Mouse (Mus musculus) heart, adult 11 months (tissue): ENCODE measurements around the gene Anapc11.

Experiments used
- DNase-seq: peaks from one replicate; pipeline ENCODE4 v3.0.0; 2022

Gene Anapc11

DNA sequence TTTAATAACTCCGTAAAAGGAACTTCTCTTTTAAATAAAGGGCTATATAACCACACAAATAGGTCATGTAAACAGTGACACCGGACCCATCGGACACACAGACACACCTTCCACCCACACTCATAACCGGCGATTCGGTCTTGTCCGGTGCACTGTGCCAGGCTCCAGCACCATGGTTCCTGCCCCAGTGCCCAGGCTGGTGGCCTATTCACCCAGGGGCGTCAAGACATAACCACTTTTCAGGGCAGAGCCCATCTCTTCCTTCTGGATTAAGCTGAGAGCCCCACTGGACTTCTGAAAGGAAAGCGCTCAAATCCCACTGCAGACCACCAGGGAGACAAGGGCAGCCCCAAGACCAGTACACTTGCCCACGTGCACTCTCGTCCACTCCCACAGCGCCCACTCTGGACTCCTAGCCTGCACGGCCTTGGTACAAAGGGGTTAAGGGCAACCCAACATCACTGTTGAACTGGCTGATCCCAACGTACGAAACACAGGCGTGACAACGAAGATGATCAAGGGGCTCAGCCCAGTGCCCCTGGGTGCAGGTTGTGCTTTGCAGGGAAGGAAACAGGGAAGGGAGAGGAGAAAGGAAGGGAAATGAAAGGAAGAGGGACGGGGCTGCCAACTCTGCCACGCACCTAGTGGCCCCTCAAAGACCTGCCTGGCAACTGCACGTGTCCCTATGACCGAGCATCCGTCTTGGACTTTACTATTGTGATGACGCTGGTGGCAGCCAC lies 30.6 kb downstream of the Anapc11 start:
- peak; percentile 92 for DNase-seq

DNA sequence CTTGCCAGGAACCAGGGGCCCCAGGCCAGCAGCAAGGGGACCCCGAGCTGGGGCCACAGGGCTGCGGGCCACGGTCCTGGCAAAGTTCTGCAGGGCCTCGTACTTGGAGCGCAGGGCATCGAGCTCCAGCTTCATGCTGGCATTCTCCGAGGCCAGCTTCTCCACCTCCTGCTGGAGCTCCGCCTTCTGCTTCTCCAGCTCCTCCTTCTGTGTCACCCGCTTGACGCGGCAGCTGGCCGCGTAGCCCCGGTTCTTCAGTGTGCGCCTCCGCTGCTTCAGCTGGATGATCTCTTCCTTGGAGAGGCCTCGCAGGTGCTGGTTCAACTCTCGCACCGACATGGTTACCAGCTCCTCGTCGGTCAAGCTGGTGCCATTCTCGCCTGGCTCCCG lies 31.1 kb downstream of the Anapc11 start:
- DNase-seq, result peak; percentile 96

DNA sequence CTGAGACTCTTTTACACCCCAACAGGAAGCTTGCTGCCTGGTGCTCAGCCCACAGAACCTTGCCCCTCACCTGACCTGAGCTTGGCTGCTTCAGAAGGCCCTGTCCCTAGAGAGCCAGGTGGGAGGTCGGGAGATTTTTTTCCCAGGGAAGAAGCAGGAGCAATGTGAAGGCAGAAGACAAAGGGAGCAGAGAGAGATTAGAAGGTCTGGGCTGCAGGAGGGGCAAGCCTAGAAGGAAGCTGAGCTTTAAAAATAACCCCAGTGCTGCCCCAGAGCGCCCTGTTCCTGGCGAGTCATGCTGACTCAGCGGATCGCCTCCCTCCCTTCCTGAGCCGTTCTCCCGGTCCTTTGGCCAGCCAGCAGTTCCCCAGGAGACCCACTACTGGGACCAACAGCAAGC lies 31.7 kb downstream of the Anapc11 start:
- DNase-seq, result peak; percentile 98

DNA sequence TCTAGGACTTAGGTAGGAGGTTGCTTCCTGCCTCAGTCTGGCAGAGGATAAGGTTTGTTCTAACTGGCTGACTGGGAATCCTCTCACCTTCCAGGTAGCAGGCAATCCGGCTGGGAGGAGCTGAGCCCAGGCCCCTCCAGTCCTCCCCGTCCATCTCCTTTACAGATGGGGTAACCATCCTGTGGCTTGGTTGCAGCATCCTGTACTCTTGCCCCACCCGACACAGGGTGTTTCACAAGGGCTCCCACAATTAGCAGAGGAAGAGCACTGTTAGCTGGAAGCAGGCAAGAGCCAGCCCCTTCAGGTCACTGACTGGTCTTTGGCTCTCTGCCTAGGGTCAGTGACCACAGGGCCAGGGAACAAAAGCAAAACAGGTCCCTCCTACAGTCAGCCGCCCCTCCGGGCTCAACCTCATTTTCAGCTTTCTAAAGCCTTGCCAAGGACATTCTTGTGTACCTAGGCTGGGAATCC lies 32.2 kb downstream of the Anapc11 start:
- peak; percentile 97 for DNase-seq

DNA sequence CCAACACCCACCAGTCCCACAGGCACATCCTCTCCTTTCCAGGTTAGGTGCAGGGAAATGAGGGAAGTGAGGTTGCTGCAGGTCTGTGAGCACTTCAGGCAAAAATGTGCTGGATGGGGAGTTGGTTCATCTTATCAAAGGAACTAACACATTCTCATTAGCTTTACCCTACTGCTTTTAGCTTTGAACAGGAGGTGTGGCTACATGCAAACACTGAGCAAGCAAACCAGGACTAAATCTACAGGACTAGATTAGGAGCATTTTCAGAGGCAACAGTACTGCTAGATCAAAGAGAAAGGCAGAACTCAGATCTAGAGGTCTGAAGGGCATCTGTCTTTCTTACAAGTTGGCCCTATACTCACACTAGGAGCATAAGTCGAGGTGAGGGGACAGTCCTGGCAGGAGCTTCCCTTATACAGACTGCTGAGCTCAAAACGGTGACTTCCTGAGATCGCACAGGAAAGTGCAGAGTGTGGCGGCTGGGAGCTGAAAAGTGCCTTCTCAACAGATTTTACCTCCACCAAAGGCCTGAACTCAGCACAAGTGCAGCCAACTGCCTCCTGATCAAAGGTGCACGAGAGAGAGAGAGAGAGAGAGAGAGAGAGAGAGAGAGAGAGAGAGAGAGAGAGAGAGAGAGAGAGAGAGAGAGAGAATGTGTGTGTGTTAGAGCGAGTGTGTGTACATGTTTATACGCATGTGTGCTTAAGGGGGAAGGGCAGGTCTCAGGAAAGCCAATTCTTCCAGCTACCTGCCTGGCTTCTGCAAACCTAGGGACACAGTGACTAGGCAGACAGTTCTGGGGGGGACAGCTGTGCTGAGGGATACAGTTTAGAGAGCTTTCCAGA lies 32.9 kb downstream of the Anapc11 start:
- DNase-seq, result peak; percentile 85

DNA sequence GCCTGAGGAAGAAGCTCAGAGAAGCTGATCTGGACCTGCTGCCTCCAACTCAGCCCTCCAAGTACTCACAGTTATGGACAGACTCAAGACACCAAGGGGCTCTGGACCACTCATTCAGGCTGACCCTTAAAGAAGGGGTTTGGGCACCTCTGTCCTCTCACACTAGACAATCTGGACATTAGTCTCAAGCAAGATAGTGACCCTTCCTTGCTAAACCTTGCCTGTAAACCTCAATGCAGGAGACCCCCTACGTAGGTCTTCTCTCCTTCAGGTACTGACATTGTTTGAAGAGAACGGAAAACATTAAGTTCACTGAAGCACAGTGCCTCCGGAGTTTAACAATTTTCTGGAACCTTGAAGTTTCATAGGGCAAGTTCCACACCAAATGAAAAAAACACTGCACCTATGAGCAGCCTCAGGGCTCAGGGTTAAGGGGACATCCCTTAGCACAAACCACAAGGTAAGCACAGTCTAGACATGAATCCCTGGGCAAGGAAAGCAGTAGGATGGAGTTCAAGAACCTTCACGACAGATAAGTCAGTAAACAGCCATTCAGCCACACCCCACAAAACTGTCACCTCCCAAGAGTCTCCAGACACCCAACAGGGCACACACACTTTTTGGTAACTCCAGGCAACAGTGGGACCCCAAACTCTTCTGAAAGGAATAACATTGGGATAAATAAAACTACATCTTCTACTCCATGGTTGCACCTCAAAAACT lies 33.7 kb downstream of the Anapc11 start:
- DNase-seq, result peak; percentile 83

DNA sequence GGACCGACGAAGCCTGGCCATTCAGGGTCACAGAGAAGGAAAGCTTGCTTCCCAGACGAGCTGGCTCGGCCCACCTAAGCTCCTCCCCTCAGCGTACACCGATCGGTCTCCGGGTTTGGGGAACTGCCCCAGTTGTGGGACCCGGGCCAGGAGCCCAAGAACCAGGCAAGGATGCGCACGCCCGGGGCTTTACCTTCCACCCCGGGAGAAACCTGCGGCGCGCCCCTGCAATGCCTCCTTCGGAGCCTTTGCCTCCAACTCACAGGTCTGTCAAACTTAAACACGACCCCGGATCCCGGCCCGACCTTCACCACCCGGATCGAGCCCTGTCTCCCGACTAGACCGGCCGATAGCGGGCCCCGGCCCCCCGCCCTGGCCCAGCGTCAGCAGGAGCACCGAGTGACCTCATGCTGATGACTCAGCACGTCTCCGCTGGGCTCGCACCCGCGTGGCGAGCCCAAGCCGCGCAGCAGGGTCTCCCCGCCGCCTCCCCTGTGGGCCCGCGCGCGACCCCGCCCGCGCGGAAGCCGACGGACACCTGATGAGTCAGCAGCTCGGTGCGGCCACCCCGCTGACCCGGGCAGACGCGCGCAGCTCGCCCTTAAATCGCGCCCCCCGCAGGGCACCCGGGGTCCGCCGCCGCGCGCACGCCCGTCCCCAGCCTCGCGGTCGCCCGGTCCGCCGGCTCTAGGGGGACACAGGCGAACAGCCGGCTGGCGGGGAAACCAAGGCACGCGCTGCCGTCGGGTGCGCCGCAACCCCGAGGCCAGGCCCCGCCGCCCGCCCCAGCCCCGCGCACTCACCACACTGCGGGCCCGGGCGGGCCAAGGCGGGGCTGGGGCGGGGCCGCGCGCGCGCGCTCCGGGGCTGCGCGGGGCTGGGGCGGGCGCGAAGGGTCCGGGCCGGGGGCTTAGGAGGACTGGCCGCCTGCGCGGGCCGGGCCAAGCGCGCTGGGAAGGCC lies 34.6 kb downstream of the Anapc11 start:
- DNase-seq, result peak; percentile 98

DNA sequence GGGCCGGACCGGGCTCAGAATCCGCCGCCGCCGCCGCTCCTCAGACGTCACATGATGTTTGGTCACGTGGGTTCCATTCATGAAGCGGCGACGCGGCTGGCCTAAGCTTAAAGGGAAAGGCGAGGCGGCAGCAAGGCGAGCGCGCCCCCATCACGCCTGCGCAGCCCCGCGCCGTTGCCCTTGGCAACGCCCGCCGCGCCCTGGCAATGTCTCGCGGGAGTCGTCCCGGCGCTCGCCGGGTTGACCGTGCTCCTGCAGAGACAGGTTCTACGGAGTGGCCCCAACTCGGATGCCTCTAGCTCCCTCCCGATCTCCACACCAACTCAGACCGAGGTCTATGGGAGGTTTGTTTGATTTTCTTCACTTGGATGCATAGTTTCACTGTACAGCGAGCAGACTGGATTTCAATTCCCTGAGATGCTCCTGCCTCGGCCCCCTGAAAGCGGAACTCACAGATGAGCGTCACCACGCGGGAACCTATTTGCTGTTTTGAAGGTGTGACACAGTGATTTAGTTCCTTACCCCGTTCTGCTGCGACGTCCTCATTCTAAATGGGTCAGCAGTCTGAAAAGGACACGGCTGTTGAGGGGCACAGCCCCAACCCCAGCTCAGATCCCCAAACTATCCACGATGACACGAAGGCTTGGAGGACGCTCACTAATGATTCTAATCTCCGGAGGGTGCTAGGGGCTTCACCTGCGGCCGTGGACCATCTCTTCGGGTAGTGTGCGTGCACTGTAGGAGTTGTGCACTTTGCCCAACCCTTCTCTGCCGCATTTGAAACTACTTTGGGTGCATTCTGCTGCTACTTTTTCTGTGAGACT lies 35.5 kb downstream of the Anapc11 start, which contains the start of gene Mafg:
Gene Mafg, minus strand, starts transcription at position 81 of the 824 bp plus-strand sequence.
- DNase-seq, result peak; percentile 99

DNA sequence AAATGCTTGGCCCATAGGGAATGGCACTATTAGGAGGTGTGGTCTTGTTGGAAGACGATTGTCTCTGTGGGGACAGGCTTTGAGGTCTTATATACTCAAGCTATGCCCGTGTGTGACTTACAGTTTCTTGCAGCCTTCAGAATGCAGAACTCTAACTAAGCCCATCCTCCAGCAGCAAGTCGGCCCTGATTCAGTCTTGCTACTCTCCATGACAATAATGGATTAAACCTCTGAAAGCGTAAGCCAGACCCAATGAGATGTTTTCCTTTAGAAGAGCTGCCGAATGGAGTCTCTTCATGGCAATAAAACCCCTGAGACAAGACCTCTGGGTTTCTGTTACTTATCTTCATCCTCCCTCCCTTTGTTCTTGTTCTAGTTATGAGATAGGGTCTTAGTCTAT lies 36.6 kb downstream of the Anapc11 start:
- no peak for DNase-seq

DNA sequence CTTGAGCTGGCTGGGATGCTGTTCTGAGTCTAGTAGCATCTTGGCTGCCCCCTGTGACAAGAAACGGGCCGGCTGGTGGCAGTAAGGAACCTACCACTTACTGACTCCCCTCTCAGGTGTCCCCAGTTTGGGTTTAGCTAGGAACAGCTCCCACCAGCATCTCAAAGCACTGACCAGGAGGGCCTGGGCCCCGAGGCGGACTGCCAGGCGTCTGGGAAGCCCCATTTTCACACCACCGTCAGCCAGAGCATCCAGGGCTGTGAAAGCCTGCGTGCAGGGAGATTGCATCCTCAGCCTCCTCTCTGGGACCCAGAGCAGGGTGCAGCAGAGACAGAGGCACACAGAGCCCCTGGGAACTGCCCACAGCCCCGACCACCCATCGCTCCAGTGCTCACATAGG lies 43.0 kb downstream of the Anapc11 start:
- peak; percentile 90 for DNase-seq

DNA sequence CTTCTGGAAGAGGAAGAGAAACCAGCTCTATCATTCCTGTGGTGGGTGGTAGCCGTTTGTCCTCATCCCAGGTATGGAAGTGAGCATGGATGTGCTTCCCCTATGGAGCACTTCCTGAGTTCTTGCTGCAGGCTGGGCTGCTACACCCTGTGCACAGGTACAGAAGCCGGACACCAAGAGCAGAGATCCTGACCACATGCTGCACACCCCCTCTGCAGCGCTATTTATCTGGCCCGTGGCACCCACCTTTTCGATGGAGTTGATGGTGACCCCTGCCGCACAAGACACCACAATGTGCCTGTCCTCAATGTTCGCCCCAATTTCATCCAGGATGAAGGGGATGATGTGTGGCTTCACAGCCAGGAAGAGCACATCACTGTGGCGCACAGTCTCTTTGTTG lies 43.6 kb downstream of the Anapc11 start:
- DNase-seq, result peak; percentile 92

DNA sequence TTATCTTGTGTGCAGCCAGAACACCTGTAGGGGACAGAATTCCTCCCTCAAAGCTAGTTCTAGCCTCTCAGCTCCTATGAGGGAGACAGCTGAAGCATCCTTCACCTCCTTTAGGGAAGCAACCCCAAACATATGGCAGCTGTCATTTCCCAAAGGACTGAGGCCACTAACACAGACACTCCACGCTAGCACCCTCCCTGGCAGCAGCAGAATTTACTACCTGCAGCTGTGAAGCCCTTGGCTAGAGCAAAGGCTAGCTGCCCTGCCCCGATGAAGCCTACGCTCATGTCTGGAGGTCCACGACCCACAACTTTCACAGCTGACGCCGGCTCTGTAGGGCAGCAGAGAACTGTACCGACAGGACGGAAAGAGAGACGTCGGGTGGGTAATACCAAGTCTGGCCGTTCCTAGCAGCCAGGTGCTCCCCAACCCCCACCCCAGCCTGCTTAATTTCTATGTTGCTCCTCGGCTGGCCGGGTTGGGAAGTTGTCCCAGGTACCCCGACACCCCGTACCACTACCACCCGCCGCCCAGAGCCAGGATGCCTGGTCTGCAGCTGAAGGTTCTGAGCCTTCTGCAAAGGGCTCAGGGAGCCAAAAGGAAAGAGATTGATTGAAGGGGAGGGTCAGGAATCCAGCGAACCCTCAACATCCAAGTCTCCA lies 44.8 kb downstream of the Anapc11 start:
- no peak for DNase-seq

DNA sequence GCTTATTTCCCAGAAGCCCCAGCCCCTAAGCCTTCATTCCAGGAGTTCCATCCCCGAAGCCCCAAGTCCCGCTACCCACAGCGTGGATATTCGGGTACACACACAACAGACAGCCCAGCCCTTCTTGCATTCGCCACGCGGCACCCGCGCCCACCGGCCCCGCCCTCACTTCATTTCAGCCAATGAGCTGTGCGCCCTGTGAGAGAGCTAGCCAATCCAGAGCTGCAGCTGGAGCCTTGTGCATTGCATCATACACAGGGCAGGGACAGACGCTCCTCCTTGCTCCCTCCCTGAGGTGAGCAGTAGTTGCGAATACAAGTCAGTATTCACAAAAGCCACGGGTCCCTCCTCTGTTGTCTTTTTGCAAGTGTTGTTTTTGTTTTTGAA lies 45.4 kb downstream of the Anapc11 start, which contains the start of gene Pycr1:
Gene Pycr1, minus strand, starts transcription at position 169 of the 387 bp plus-strand sequence.
- DNase-seq, result peak; percentile 100

DNA sequence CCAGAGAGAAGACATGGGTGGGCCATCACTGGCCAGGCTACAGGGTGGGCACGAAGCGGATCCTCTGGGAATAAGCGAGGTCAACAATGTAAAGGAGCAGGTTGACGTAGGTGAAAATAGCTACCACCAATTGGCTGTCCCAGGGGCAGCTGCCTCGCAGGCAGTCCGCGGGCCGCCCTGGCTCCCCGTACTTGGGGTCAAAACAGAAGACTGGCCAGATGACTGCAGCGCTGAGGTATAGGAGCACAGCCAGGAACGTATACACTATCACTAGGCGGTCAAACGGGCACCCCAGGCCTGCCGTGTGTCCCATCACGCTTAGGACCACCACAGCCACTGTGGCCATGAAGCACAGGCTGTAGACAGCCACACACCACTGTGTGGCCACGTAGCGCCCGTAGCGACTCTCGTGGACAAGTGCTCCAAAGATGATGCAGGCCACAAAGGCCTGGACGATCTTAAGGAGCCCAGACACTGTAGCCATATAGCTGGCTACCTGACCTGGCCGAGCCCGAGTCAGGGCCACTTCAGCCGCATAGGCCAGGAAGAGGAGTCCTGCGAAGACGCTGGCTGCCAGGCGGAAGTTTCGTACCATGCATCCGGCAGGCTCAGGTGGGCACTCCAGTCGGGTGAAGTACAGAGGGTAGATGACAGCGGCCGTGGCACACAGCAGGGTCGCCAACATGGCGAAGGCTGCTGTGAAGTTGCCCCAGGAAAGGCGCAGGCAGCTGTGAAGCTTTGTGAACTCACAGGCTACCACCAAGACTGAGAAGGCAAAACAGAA lies 49.0 kb downstream of the Anapc11 start:
- DNase-seq, result peak; percentile 91

DNA sequence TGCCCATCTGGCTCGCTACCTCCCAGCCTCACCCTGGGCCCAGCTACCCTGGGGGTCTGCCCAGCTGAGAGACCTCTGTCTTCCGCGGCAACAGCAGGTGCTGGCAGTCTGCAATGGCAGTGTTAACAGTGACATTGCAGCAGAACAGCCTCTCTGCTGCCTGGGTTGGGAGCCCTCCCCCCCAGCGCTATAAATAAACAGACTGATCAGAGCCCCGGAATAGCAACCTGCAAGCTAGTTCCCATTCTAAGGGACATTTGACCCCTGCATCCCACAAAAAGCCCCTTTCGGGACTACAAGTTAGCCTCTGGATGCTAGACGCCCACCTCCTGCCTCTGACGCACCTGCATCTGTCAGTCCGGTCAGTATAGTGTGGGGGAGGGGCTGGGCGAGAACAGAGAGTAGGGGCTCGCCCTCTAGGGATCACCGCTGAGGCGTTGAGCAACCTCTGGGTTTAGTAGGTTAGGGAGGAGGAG lies 49.8 kb downstream of the Anapc11 start, which contains the start of gene Myadml2:
Gene Myadml2, minus strand, starts transcription at position 158 of the 476 bp plus-strand sequence.
- peak; percentile 95 for DNase-seq

DNA sequence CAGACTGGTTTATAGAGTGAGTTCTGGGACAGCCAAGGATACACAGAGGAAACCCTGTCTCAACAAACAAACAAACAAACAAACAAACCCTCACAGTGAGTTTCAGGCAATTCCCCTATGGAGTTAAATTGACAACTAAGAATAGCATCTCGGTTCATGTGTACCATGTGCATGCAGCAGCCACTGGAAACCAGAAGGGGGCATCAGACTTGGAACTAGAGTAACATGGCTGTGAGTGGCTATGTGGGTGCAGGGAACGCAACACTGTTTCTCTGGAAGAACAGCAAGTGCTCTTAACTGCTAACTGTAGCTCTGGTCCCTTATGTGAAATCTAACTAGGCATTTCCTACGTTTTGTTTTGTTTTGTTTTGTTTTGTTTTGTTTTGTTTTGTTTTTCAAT lies 53.7 kb downstream of the Anapc11 start:
- DNase-seq, result no peak

DNA sequence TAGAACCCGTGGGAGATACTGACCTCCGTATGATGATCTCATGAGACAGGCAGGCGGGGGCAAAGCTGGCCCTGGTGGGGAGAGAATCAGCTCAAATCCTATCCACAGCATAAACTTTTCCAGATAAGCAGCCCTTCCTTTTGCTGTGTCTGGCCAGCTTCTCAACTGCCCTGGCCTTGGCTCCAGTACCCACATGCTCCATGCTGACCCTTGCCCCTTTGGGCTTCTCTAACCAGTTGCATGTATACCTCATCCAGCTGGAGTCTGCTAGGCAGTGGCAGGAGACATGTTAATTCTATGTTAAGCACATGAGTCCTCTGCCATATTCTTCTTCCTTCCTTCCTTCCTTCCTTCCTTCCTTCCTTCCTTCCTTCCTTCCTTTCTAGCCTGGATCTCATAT lies 56.5 kb downstream of the Anapc11 start:
- no peak for DNase-seq

DNA sequence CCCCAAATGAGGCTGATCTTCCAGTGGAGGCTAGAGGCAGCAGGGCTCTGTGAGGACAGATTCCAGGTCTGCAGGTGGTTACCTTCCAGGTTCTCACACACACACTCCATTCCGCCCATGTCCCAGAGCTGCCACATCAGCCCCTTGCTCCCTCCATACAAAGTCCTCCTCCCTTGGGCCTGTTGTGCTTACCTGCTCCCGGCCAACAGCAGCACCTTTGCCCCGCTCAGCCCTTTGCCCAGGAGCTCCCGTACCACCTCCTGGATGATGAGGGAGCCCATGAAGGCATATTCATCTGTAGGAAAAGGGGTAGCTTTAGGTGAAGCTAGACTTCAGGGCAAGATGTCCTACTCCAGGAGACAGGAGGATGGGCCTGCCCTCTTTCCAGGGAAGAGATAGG lies 59.1 kb downstream of the Anapc11 start:
- no peak for DNase-seq
